Comparison of ENCODE assay signal across 10 mouse cellular contexts in the genomic region with DNA sequence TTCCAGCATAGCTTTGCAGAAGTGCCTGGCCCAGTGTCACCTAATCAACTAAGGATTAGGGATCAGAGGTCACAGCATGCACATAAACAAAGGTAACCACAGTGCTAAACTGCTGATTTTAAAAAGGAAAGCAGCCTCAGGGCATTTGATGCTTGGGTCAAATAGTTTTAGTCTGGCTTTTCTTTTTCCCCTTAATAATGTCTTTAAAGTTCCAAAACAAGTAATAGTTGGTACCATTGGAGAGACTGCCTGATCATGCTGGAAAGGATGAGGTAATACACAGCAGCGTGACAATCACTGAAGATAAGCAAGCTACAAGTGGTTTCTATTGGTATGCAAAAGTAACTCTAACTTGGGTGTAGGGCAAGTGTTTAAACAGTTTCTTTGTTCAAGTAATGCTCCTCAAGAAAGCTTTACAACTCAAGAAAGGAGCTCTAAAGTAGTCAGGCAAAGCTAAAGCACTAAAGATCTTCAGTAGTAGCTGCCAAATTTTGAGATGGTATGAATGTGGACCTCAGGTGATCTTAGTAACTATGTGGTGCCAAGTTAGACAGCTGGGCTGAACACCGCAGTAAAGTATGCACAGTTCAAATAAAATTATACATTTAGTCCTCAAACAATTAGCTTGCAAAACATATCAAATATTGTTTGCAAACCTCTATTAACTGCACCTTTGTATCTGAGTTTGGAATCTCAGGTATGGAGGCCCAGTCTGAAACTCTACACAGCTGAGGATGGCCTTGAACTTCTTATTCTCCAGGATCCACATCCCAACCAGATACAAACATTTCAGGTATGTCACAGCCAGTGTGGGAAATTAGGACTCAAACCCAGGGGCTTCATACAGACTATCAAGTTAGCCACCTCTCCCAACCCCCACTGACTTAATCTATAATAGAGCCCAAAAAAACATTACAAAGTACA. TPM values are rescaled to one million over a fixed set of nuclear protein-coding genes. Genes with fewer than 3 reads are reported as not detected.
DNase-seq lines count a peak whose midpoint lies in the region; ATAC-seq and TF ChIP-seq lines count a peak whose summit lies in the region.
"Had no signal": no experiment of that assay in that cellular context is flagged by ENCODE, and none has a peak within 500 bp of the region (broad histone marks: within the 10 kb centered on the region; RNA-seq: fewer than 3 reads in every experiment).

No protein-coding gene starts in this region.

- peaks cover 54% of the 10 kb centered on the region for H3K79me2 ChIP-seq in MEL (ENCODE audit: control insufficient read depth, insufficient read depth, low read length, poor library complexity)

- WGBS in hindbrain, embryonic 12.5 days, result 82% methylated on average over 2 of the region's 2 CpGs
- 83% methylated on average over 2 of the region's 2 CpGs for WGBS in hindbrain, embryonic 10.5 days
- WGBS in limb, embryonic 12.5 days, result 86% methylated on average over 2 of the region's 2 CpGs

- no peak overlapping the region for H3K4me3 ChIP-seq in hindbrain, embryonic 12.5 days
- H3K4me3 ChIP-seq in hindbrain, embryonic 10.5 days, result no peak overlapping the region
- no peak overlapping the region for H3K4me3 ChIP-seq in MEL (ENCODE audit: control insufficient read depth in 1 of 2, insufficient read depth in 1 of 2, low read depth in 2 of 2, low read length in 2 of 2)
- H3K4me3 ChIP-seq in limb, embryonic 12.5 days (replicated peaks), result no peak overlapping the region

- H3K27ac ChIP-seq in hindbrain, embryonic 12.5 days, result peak overlapping the region; percentile 48; the same call in 1 of the 2 replicates
- H3K27ac ChIP-seq in hindbrain, embryonic 10.5 days, result no peak overlapping the region
- no peak overlapping the region; the same call in 1 of the 2 replicates for H3K27ac ChIP-seq in MEL (ENCODE audit: control insufficient read depth, low read depth, low read length)
- 0 out of 2 replicates have a peak overlapping the region, but pooled peaks have one; percentile 35 for H3K27ac ChIP-seq in limb, embryonic 12.5 days

- no peaks in the 10 kb centered on the region for H3K9me3 ChIP-seq in hindbrain, embryonic 12.5 days (replicated peaks)
- no peaks in the 10 kb centered on the region for H3K9me3 ChIP-seq in hindbrain, embryonic 10.5 days
- H3K9me3 ChIP-seq in MEL (replicated peaks; ENCODE audit: insufficient read depth, low read length), result no peaks in the 10 kb centered on the region
- no peaks in the 10 kb centered on the region for H3K9me3 ChIP-seq in limb, embryonic 12.5 days

- DNase-seq in hindbrain, embryonic 10.5 days (ENCODE audit: low spot score), result no peak
- DNase-seq in 3T3-L1 (ENCODE audit: low read depth, low spot score) (peak; percentile 26), MEL (ENCODE audit: low read depth, low spot score) (peak; percentile 41)
- no peak for DNase-seq in adrenal gland, adult 2 months
- DNase-seq in urinary bladder, adult 2 months (ENCODE audit: low spot score), result no peak
- DNase-seq in frontal cortex, adult 2 months (ENCODE audit: extremely low spot score in 1 of 2, low spot score in 1 of 2), result no peak
- DNase-seq: cerebellum, postnatal 10 days; layer of hippocampus, adult 9-11 months had no signal

- no peak overlapping the region for H3K4me2 ChIP-seq in hindbrain, embryonic 12.5 days (replicated peaks)
- H3K4me2 ChIP-seq in limb, embryonic 12.5 days, result no peak overlapping the region

- no peaks in the 10 kb centered on the region; the same call in 1 of the 2 replicates for H3K36me3 ChIP-seq in hindbrain, embryonic 12.5 days
- H3K36me3 ChIP-seq in hindbrain, embryonic 10.5 days, result peaks cover 31% of the 10 kb centered on the region; the same call in 1 of the 2 replicates
- peaks cover 3 to 54% of the 10 kb centered on the region in 2 experiments; a peak in 3 of 4 replicates for H3K36me3 ChIP-seq in MEL (ENCODE audit: control insufficient read depth in 1 of 2, insufficient read depth in 2 of 2, low read length in 2 of 2)
- peaks cover 20% of the 10 kb centered on the region for H3K36me3 ChIP-seq in limb, embryonic 12.5 days

- TF ChIP-seq RAD21 in MEL (IDR thresholded peaks at IDR 0.05; ENCODE audit: low read depth, low read length), result no peak

- TF ChIP-seq EP300 in MEL (IDR thresholded peaks at IDR 0.05; ENCODE audit: low read depth in 1 of 2, low read length in 2 of 2), result no peak

- 0 out of 4 replicates have a peak, but pooled peaks of 1 of the 2 experiments have one; percentile 2 for TF ChIP-seq POLR2A in MEL (IDR thresholded peaks at IDR 0.05; ENCODE audit: control insufficient read depth in 1 of 2, insufficient read depth in 1 of 2, low read depth in 1 of 2, low read length in 2 of 2, poor library complexity in 1 of 2)

- H3K27me3 ChIP-seq in hindbrain, embryonic 12.5 days, result no peaks in the 10 kb centered on the region
- H3K27me3 ChIP-seq in hindbrain, embryonic 10.5 days (ENCODE audit: insufficient read depth, poor library complexity, severe bottlenecking), result no peaks in the 10 kb centered on the region
- H3K27me3 ChIP-seq in MEL (ENCODE audit: control insufficient read depth in 1 of 2, insufficient read depth in 2 of 2, low read length in 2 of 2), result no peaks in the 10 kb centered on the region
- H3K27me3 ChIP-seq in limb, embryonic 12.5 days, result no peaks in the 10 kb centered on the region

- H3K4me1 ChIP-seq in hindbrain, embryonic 12.5 days, result peaks cover 41% of the 10 kb centered on the region
- peaks cover 44% of the 10 kb centered on the region for H3K4me1 ChIP-seq in hindbrain, embryonic 10.5 days (replicated peaks)
- H3K4me1 ChIP-seq in MEL (ENCODE audit: control insufficient read depth in 1 of 2, insufficient read depth in 2 of 2, low read length in 2 of 2), result peaks cover 23 to 26% of the 10 kb centered on the region in 2 experiments
- peaks cover 42% of the 10 kb centered on the region for H3K4me1 ChIP-seq in limb, embryonic 12.5 days (replicated peaks)

- no peak for ATAC-seq in hindbrain, embryonic 12.5 days (ENCODE audit: low FRiP score)
- no peak for ATAC-seq in limb, embryonic 12.5 days (ENCODE audit: insufficient number of reproducible peaks, insufficient read depth, low FRiP score, low TSS enrichment, low read depth)

- TF ChIP-seq CTCF in MEL (IDR thresholded peaks at IDR 0.05 in 2 of 3, conservative IDR thresholded peaks at IDR 0.05 in 1 of 3; ENCODE audit: control insufficient read depth in 1 of 3, insufficient read depth in 1 of 3, low read depth in 2 of 3, low read length in 3 of 3, poor library complexity in 1 of 3, severe bottlenecking in 1 of 3), result no peak

- H3K9ac ChIP-seq in hindbrain, embryonic 12.5 days, result no peak overlapping the region
- peak overlapping the region; percentile 17 for H3K9ac ChIP-seq in MEL (ENCODE audit: control insufficient read depth, low read depth, low read length, poor library complexity, severe bottlenecking)
- H3K9ac ChIP-seq in limb, embryonic 12.5 days (replicated peaks), result no peak overlapping the region

TF ChIP-seq in MEL, 35 proteins besides CTCF, POLR2A, EP300 and RAD21:
- no peak for TF ChIP-seq USF1 (IDR thresholded peaks at IDR 0.05; ENCODE audit: low read depth, low read length)
- no peak for TF ChIP-seq BHLHE40 (IDR thresholded peaks at IDR 0.05; ENCODE audit: borderline replicate concordance, low read depth, low read length)
- no peak for TF ChIP-seq MAX (IDR thresholded peaks at IDR 0.05; ENCODE audit: low read length)
- no peak for TF ChIP-seq CHD2 (IDR thresholded peaks at IDR 0.05; ENCODE audit: low read length)
- TF ChIP-seq POLR2AphosphoS2 (IDR thresholded peaks at IDR 0.05; ENCODE audit: low read length), result no peak

RNA-seq across cellular contexts. Expression of a gene that starts 6.4 kb away (rescaled TPM):
- polyA plus RNA-seq in hindbrain, embryonic 12.5 days (2016; fragmentation: Nextera tagmentation; extraction: Ambion mirVana), result 63.6 and 67.9 TPM in 2 replicates
- polyA plus RNA-seq in hindbrain, embryonic 10.5 days (2016; fragmentation: Nextera tagmentation; extraction: Ambion mirVana), result 37.1 and 38.9 TPM in 2 replicates
- total RNA-seq in MEL (2012; rRNA removed), result 9.9 and 16.9 TPM in 2 replicates
- polyA plus RNA-seq in MEL (2012; ENCODE audit: insufficient read depth in 1 of 2, insufficient read length in 2 of 2, low read depth in 1 of 2, low replicate concordance in 2 of 2, missing spikeins in 1 of 2), result 100 to 1,000 TPM in 1 of 2 experiments, 10 to 100 TPM in 1; 21.4 to 275 TPM
- 66.8 and 70.3 TPM in 2 replicates for polyA plus RNA-seq in limb, embryonic 12.5 days (2016; fragmentation: Nextera tagmentation; extraction: Ambion mirVana)
- 10 to 100 TPM; 28.3 to 45.9 TPM for total RNA-seq in adrenal gland, adult 2 months (2021)
- 11.1 and 12.9 TPM in 2 replicates for polyA plus RNA-seq in adrenal gland, adult 2 months (2012; rRNA removed)
- polyA plus RNA-seq in urinary bladder, adult 2 months (2012; rRNA removed), result 25.6 and 27.3 TPM in 2 replicates
- polyA plus RNA-seq in frontal cortex, adult 2 months (2012; rRNA removed), result 34.3 and 37.0 TPM in 2 replicates

Comparison
In these comparisons a context has a peak if more than half of its experiments do, and no peak if none do; other contexts are left out.
1. H3K27ac ChIP-seq: peak in hindbrain, embryonic 12.5 days (single experiment) and limb, embryonic 12.5 days (single experiment); none in hindbrain, embryonic 10.5 days (single experiment) and MEL (single experiment).
2. DNase-seq: peak in 3T3-L1 (single experiment) and MEL (single experiment); none in hindbrain, embryonic 10.5 days (single experiment), adrenal gland, adult 2 months (single experiment), urinary bladder, adult 2 months (single experiment) and frontal cortex, adult 2 months (0 of 2).